Mouse (Mus musculus): ENCODE results near the gene Prdm2. TPM values are rescaled to one million over a fixed set of nuclear protein-coding genes. Genes with fewer than 3 reads are reported as not detected.
A peak's percentile ranks its signal among the peaks of the same experiment; 100 is the strongest.

Gene Prdm2
- total RNA-seq, 2 experiments from 2014 or later = 45.5 to 49.1 TPM

GRCm38 (mm10) chr4:143127171-143127570, 85.6 kb downstream of the Prdm2 start:
- H3K27ac ChIP-seq = peak overlapping the region; percentile 83; the same call in 1 of the 2 replicates
- H3K4me3 ChIP-seq = no peak overlapping the region; the same call in 1 of the 2 replicates
- DNase-seq (ENCODE audit: low spot score in 2 of 2) = no peak
- TF ChIP-seq CTCF (conservative IDR thresholded peaks at IDR 0.05) = no peak

GRCm38 (mm10) chr4:143126476-143126875, 86.3 kb downstream of the Prdm2 start:
- peak; percentile 67 to 85 for DNase-seq (ENCODE audit: low spot score in 2 of 2)
- TF ChIP-seq CTCF (conservative IDR thresholded peaks at IDR 0.05) = no peak
- Histone ChIP-seq H3K27ac (peak overlapping the region; percentile 83), H3K4me3 (peak overlapping the region; percentile 25; the same call in 1 of the 2 replicates)

- H3K4me3 ChIP-seq = no peak overlapping the region
- no peak overlapping the region; the same call in 1 of the 2 replicates for H3K27ac ChIP-seq
- no peak for TF ChIP-seq CTCF (conservative IDR thresholded peaks at IDR 0.05)
- no peak for DNase-seq (ENCODE audit: low spot score in 2 of 2)
Observed at GRCm38 (mm10) chr4:143125290-143125689, 87.5 kb downstream of the Prdm2 start.

- H3K27ac ChIP-seq = no peak overlapping the region
- H3K4me3 ChIP-seq = no peak overlapping the region
- no peak for TF ChIP-seq CTCF (conservative IDR thresholded peaks at IDR 0.05)
- DNase-seq (ENCODE audit: low spot score in 2 of 2) = no peak
Observed at GRCm38 (mm10) chr4:143123043-143123442, 89.8 kb downstream of the Prdm2 start.

- no peak for DNase-seq (ENCODE audit: low spot score in 2 of 2)
- TF ChIP-seq CTCF (conservative IDR thresholded peaks at IDR 0.05) = no peak
Observed at GRCm38 (mm10) chr4:143121174-143121573, 91.6 kb downstream of the Prdm2 start.

GRCm38 (mm10) chr4:143120008-143120407, 92.8 kb downstream of the Prdm2 start:
- Histone ChIP-seq H3K4me3 (no peak overlapping the region), H3K27ac (no peak overlapping the region)
- DNase-seq (ENCODE audit: low spot score in 2 of 2) = peak in 1 of 2 experiments; percentile 62

More at GRCm38 (mm10) chr4:143121174-143121573, 91.6 kb downstream of the Prdm2 start:
- no peak overlapping the region for H3K27ac ChIP-seq
- no peak overlapping the region for H3K4me3 ChIP-seq

GRCm38 (mm10) chr4:143118843-143119242, 94.0 kb downstream of the Prdm2 start:
- Histone ChIP-seq H3K27ac (no peak overlapping the region), H3K4me3 (no peak overlapping the region)
- DNase-seq (ENCODE audit: low spot score in 2 of 2) = no peak
- TF ChIP-seq CTCF (conservative IDR thresholded peaks at IDR 0.05) = no peak

More at GRCm38 (mm10) chr4:143120008-143120407, 92.8 kb downstream of the Prdm2 start:
- no peak for TF ChIP-seq CTCF (conservative IDR thresholded peaks at IDR 0.05)

- TF ChIP-seq CTCF (conservative IDR thresholded peaks at IDR 0.05) = no peak
Observed at GRCm38 (mm10) chr4:143115851-143116250, 96.9 kb downstream of the Prdm2 start.

GRCm38 (mm10) chr4:143114232-143114979, 98.4 kb downstream of the Prdm2 start:
- DNase-seq (ENCODE audit: low spot score in 2 of 2) = no peak
- no peak overlapping the region for H3K4me3 ChIP-seq
- H3K27ac ChIP-seq = no peak overlapping the region
- no peak for TF ChIP-seq CTCF (conservative IDR thresholded peaks at IDR 0.05)

More at GRCm38 (mm10) chr4:143115851-143116250, 96.9 kb downstream of the Prdm2 start:
- DNase-seq (ENCODE audit: low spot score in 2 of 2) = no peak
- no peak overlapping the region for H3K4me3 ChIP-seq
- H3K27ac ChIP-seq = no peak overlapping the region

- H3K4me3 ChIP-seq = no peak overlapping the region
- peak; percentile 91 for TF ChIP-seq CTCF (conservative IDR thresholded peaks at IDR 0.05)
- peak in 1 of 2 experiments; percentile 78 for DNase-seq (ENCODE audit: low spot score in 2 of 2)
- H3K27ac ChIP-seq = no peak overlapping the region
Observed at GRCm38 (mm10) chr4:143112985-143113384, 99.8 kb downstream of the Prdm2 start.

- no peak overlapping the region for H3K4me3 ChIP-seq
- DNase-seq (ENCODE audit: low spot score in 2 of 2) = no peak
- H3K27ac ChIP-seq = no peak overlapping the region
- TF ChIP-seq CTCF (conservative IDR thresholded peaks at IDR 0.05) = no peak
Observed at GRCm38 (mm10) chr4:143112439-143112838, 100.4 kb downstream of the Prdm2 start.

- DNase-seq (ENCODE audit: low spot score in 2 of 2) = peak; percentile 39 to 52
- no peak for TF ChIP-seq CTCF (conservative IDR thresholded peaks at IDR 0.05)
- no peak overlapping the region for H3K27ac ChIP-seq
- H3K4me3 ChIP-seq = no peak overlapping the region
Observed at GRCm38 (mm10) chr4:143111872-143112271, 100.9 kb downstream of the Prdm2 start.

- no peak overlapping the region for H3K27ac ChIP-seq
- no peak for DNase-seq (ENCODE audit: low spot score in 2 of 2)
- no peak for TF ChIP-seq CTCF (conservative IDR thresholded peaks at IDR 0.05)
- H3K4me3 ChIP-seq = no peak overlapping the region
Observed at GRCm38 (mm10) chr4:143108552-143108951, 104.2 kb downstream of the Prdm2 start.

- no peak for DNase-seq (ENCODE audit: low spot score in 2 of 2)
- no peak for TF ChIP-seq CTCF (conservative IDR thresholded peaks at IDR 0.05)
- Histone ChIP-seq H3K27ac (no peak overlapping the region), H3K4me3 (no peak overlapping the region)
Observed at GRCm38 (mm10) chr4:143106971-143107370, 105.8 kb downstream of the Prdm2 start.
